Mouse (Mus musculus) CD4-positive helper T cell, adult 2 months (primary cell): Measurements from ENCODE around the gene Kdm2a.
A peak's percentile ranks its signal among the peaks of the same experiment; 100 is the strongest.

Experiments used
- DNase-seq: peaks from one replicate; pipeline ENCODE4 v3.0.0-alpha.2; 2012; ENCODE audit warnings: low read depth, missing footprints, low spot score

The Kdm2a gene

GRCm38 (mm10) chr19:4397798-4398629 is at the start of gene Kdm2a:
TSS of gene Kdm2a (minus strand) at chr19:4398285.
- DNase-seq = peak; percentile 68

DNA sequence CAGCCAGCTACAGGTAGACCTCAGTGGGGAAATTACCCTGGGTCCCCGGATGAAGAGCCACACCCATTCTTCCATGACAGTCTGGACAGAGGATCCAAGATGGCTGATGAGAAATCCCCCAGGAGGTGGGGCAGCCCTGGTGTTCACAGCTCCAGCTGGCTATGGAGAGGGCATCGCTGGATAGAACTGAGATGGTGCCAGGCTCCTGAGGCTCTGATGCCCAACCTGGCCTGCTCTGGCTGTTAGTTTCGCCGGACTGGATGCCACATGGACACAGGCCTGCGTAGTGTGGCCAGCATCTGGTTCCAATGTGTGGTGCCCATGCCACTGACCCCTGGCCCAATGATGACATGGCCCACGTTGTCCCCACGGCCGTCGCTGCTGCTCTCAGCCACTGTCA is 49.4 kb upstream of the Kdm2a start:
- no peak for DNase-seq

DNA sequence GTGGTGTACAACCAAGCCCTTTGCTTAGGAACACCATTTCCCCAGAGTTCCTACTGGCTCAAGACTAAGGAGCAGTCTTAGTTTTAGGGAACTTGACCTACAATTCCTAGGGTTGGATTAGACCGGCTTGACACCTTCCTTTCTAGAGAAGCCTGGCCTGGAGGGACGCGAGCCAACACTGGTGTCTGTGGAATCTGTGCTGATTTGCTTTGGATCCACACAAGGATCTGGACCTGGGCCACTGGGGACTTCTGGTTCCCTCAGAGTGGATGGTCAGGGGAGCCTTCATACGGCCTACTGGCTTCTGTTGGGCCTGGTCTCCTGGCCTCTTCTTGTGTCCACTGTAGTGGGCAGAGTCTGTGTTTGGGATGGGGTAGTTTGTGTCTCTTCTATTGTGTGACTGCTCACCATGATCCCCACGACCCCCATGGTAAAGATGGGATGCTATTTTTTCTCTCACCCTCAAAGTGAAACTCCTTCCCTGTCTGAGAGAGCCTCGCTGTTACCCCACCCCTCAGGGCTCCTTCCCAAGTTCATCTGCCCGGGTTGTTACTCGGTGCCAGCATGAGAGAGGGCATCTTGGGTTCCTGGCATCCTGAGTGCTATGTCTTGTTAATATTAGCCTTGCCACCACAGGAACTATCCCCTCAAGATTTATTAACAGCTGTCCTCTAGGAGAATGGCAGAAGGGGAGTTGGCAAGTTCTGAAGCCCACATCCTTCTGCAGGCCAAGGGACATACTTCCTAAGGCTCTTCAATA is 48.8 kb upstream of the Kdm2a start:
- DNase-seq = no peak

GRCm38 (mm10) chr19:4442408-4442807 is 44.3 kb upstream of the Kdm2a start:
- peak; percentile 55 for DNase-seq

- no peak for DNase-seq
Measured at GRCm38 (mm10) chr19:4441621-4442161, 43.6 kb upstream of the Kdm2a start.

DNA sequence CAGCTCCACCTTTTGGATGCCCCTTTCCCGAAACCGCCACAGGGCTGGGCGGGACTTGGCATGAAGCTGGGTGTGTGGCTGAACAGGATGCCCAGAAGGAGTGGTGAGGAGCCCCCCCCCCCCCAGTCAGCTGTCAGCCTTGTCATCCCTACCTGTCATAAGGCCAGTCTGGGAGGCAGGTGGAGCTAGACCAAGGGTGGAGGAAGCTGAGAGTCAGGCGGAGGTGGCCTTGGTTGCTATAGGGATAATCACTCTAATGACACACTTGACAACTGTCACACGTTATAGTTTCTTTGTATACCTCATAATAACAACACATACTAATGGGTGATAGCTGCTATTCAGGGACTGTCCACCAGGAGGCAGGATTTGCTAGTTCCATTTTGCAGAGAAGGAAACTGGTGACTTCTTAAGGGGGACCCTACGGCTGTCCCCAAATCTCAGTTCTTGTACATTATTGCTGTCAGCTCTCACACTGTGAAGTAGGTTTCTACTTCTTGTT is 43.1 kb upstream of the Kdm2a start:
- DNase-seq = peak; percentile 74

DNA sequence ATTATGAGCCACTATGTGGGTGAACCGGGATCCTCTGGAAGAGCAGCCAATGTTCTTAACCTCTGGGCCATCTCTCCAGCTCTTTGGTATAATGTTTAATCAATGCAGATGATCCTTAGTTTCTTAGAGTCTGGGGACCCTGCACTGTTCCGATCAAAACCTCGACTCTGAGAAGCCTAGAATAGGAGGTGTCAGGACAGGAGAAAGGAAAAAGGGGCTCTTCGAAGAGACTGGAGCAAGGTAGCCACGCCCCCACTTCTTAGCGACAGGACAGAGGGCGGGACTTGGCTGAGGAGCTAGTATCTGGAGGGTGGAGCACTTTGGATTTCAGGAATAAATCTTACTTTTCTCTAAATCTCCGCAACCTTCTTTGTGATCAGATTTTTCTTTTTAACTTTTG is 42.1 kb upstream of the Kdm2a start:
- DNase-seq = no peak

DNA sequence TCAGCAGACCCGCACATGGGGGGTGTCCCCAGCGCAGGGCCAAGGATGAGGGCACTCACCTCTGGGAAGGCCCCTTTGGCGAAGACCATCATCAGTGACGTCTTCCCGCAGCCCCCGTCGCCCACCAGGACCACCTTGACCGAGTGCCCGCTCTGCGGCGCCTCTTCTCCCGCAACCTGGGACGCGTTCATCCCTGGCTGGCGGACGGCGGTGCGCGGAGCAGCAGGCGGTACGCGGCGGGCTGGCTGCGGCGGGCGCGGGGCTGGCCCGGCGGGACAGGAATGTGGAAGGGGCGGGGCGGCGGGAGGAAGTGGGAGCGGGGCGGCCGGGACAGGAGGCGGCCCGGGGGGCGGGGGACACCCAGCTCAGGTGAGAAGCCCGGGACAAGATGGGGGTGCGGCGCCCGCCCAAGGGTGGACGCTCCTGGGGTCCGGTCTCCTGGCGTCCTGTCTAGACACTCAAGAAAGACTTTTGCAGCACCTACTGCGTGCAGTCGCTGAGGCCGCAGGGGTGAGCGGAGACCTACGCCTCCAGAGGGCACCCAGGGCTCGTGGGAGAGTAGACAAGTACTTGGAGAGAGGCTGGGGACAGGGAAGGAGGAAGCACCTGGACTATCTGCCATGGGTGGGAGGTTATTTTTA is 41.2 kb upstream of the Kdm2a start, which contains the start of gene Rhod:
TSS of gene Rhod (minus strand) at position 272 of the 641 bp plus-strand sequence.
- DNase-seq = peak; percentile 23

GRCm38 (mm10) chr19:4438791-4439160 is 40.7 kb upstream of the Kdm2a start:
- peak; percentile 22 for DNase-seq

DNA sequence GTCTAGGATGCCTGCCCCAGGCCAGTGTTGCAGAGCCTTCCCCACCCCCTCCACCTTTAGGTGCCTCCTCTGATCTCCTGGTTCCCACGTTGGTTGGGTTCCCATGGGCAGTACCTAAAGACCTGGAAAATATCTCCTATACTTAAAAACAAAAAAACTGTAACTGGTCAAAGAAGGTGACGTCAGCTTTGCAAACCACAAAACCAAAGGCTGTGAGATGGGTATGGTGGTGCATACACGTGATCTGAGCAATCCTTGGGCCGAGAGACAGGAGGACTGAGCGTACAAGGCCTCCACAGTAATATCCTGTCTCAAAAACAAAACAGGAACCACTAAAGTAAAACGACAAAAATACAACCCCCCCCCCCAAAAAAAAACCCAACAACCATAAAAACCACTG is 39.8 kb upstream of the Kdm2a start:
- DNase-seq = peak; percentile 29

GRCm38 (mm10) chr19:4436254-4436653 is 38.2 kb upstream of the Kdm2a start:
- no peak for DNase-seq

DNA sequence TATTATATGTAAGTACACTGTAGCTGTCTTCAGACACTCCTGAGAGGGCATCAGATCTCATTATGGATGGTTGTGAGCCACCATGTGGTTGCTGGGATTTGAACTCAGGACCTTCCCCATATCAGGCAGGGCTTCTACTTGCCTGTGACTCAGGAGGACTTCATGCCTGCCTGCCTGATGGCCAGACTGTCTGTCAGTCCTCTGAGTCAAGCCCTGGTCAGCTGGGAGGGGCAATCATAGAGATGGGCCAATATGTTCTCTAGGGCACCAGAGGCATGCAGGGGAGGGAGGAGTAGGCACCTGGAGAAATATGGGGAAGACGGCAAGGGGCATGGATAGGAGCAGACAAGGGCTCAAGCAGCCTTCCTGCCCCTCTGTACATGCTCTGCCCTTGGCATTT is 36.9 kb upstream of the Kdm2a start:
- DNase-seq = no peak

- no peak for DNase-seq
Measured at GRCm38 (mm10) chr19:4433756-4434155, 35.7 kb upstream of the Kdm2a start.

GRCm38 (mm10) chr19:4430091-4430620 is 32.1 kb upstream of the Kdm2a start:
- no peak for DNase-seq

- DNase-seq = peak; percentile 49
Measured at GRCm38 (mm10) chr19:4425610-4426366, 27.7 kb upstream of the Kdm2a start.

DNA sequence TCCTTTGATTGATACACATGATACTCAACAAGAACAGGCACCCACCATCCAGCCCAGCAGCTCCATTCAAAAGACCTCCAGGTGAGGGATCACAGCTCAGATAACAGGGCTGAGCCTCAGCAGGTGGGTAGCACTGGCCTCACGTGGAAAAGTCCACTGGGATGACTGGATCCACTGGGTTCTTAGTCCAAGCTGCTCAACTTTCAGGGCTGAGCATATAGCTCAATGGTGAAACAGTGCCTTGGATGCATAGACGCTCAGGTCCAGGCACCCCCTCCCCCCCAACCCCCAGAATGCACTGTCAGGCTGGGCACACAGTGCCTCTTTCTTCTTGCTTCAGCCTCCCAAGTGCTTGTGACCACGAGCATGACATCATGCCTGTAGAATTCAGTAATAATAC is 24.9 kb upstream of the Kdm2a start:
- DNase-seq = no peak

GRCm38 (mm10) chr19:4422581-4422980 is 24.5 kb upstream of the Kdm2a start:
- no peak for DNase-seq

DNA sequence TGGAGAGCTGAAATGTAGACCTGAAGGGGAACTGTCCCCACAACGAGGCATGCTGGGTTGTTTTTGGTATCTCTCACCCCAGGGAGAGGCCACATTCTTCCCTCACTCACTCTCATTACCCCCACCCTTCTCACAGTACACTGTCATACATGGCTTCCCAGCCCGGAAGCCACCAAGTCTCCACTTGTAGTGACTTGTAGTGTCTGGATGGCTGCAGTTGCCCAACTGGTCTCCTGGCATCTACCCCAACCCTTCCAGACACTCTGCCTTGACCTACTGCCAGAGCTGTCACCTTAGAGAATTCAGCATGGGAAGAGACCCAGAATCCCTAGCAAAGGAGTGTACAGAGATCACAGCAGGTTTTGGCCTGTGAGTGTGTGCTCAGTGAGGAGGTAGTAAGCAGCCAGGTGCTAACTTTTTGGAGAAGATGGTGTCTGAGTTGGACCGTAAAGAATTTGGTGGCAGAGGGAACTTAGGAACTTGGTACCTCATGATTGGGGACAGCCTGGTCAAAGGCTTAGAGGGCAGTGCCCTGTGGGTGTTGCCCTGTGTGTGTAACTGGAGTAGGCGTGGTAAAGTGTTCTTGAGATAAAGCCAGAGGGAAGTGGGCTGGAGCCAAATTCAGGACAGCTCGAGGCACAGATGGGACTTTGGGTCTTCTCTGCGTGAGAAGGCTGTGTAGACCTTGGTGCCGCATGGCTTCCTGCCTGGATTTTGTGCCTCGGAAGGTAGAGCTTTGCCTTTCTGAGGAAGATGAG is 22.2 kb upstream of the Kdm2a start:
- DNase-seq = no peak

DNA sequence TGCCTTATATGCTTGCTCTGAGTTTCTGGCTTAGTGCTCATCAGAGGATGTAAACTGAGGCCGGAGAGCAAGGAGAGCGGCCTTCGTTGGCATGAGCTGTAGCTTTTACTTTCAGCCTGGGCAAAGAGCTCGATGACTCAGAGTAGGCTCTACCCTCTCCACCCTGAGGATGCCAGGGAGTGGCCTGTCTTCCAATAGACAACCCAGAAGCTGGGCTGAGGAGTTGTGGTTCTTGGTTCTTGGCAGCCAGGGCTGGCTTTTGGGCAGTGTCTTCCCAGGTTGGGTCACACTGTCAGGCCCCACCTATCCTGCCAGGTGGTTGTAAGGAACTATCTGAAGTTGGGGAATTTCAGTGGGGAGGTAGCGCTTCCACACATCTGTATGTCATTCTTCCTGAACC is 21.6 kb upstream of the Kdm2a start:
- DNase-seq = no peak

DNA sequence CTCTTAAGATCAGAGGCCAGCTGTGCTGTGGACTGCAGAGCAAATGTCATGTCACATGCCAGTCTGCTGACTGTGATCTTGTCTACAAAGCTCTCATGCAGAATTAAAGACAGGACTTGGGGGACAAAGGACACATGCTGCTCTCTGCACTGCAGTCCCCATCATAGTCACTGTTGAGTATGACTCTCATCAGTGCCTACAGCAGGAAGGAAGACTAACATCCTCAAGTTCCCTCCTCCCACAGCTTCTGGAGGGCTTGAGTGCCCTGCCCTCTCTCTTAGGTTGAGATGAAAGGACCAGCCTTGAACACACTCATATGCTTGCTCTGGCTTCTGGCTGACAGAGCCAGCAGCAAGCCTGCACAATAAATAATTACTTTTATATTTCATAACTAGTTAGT is 19.6 kb upstream of the Kdm2a start:
- DNase-seq = no peak
